Mouse (Mus musculus) erythroblast, embryonic 14.5 days (primary cell): ENCODE data around the gene Tssk2.

ENCODE experiments used
- GATA1 ChIP-seq: IDR thresholded peaks from 2 replicates; pipeline ENCODE4 v1.6.1; 2012; ENCODE audit warnings: low read length, inconsistent platforms, mixed read lengths
- TAL1 ChIP-seq: IDR thresholded peaks from 3 replicates; pipeline ENCODE4 v1.6.1; 2012; ENCODE audit warnings: low read length, inconsistent platforms, mixed read lengths

DNA sequence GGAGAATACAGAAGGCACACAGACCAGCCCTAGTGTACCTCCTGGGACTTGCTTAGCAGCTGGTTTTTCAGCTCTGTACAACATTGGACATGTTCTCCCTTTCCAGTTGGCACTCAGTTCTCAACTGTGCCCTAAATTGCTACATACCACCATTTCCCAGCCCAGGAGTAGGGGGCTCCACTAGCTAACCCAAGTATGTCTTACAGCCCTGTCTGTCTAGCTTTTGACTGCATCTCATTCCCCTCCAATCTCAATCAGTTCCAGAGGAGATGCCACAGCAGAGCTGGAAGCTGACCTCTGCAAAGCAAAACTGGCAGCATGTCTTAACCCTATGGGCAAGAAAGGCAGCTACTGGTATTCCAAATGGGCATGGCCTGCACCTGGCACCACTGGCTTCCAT, 2.3 kb upstream of the Tssk2 start:
- TF ChIP-seq TAL1, result no peak
- TF ChIP-seq GATA1, result no peak
